Mouse (Mus musculus) small intestine, adult 2 months (tissue): ENCODE measurements around the gene Actbl2.

Source experiments
- CTCF ChIP-seq: fragments of 200-500 bp; IDR thresholded peaks from 2 replicates; pipeline ENCODE4 v1.5.1; 2012; ENCODE audit warnings: low read depth, mild to moderate bottlenecking, control low read depth, inconsistent platforms, low read length, moderate library complexity, mixed read lengths; ENCODE audit not compliant: insufficient replicate concordance, insufficient read length; ENCODE audit errors: extremely low read depth
- POLR2A ChIP-seq: fragments of 200-500 bp; IDR thresholded peaks from 2 replicates; pipeline ENCODE4 v1.6.1; 2012; ENCODE audit warnings: low read depth, mild to moderate bottlenecking, control low read depth, inconsistent platforms, low read length, moderate library complexity

DNA sequence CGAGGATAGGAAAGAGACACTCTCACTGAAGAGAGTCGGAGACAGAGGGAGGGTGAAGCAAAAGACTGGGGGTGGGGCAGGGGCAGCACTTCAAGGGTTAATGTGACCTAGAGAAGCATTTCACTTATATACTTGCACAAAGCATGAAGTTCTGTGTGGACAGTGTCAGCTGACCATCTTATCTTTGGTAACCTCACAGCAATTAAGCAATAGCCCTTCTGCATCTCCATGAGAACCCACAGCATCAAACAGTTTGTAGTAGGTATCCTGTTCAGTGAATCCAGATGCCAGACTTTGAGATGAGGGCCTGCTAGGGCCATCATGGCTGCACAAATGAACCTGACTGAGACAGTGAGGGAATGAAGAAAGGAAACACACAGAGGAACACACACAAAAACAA lies 8.4 kb downstream of the Actbl2 start:
- TF ChIP-seq CTCF (no peak), POLR2A (no peak)
